12 mouse cellular contexts compared by ENCODE assay signal in genomic region chr19:41436461-41436860, GRCm38 (mm10).
"Had no signal": no experiment of that assay in that cellular context is flagged by ENCODE, and none has a peak within 500 bp of the region (broad histone marks: within the 10 kb centered on the region; RNA-seq: fewer than 3 reads in every experiment).

No protein-coding gene starts in this region.

- H3K4me3 ChIP-seq: limb, embryonic 12.5 days; lung, embryonic 15.5 days; megakaryocyte, embryonic 14.5 days; midbrain, embryonic 12.5 days had no signal

- H3K27ac ChIP-seq: limb, embryonic 12.5 days; lung, embryonic 15.5 days; macrophage; midbrain, embryonic 12.5 days had no signal

- ATAC-seq: intestine, postnatal 0 days had no signal

- H3K27me3 ChIP-seq: megakaryocyte, embryonic 14.5 days had no signal

- H3K4me2 ChIP-seq: limb, embryonic 12.5 days; lung, embryonic 15.5 days; midbrain, embryonic 12.5 days had no signal

- H3K9ac ChIP-seq: limb, embryonic 12.5 days; lung, embryonic 15.5 days; midbrain, embryonic 12.5 days had no signal

- H3K9me3 ChIP-seq: limb, embryonic 12.5 days; lung, embryonic 15.5 days; megakaryocyte, embryonic 14.5 days; midbrain, embryonic 12.5 days had no signal

- DNase-seq: kidney, adult 8-10 months; kidney, postnatal 25 days; layer of hippocampus, adult 9-11 months; lung, postnatal 14 days; right cerebral cortex, adult 18-20 months; right cerebral cortex, postnatal 25 days had no signal

- H3K4me1 ChIP-seq: limb, embryonic 12.5 days; lung, embryonic 15.5 days had no signal

- H3K36me3 ChIP-seq: limb, embryonic 12.5 days; lung, embryonic 15.5 days; midbrain, embryonic 12.5 days had no signal
